Mouse (Mus musculus): Measurements from ENCODE around the gene Klhdc2. TPM values are rescaled to one million over a fixed set of nuclear protein-coding genes. Genes with fewer than 3 reads are reported as not detected.

Gene Klhdc2
- polyA plus RNA-seq (2014; fragmentation: Illumina TruSeq; extraction: RNeasy Lipid Tissue Mini Kit (QIAGEN cat#74804); ENCODE audit: low read depth, low replicate concordance), result 52.5 TPM

DNA sequence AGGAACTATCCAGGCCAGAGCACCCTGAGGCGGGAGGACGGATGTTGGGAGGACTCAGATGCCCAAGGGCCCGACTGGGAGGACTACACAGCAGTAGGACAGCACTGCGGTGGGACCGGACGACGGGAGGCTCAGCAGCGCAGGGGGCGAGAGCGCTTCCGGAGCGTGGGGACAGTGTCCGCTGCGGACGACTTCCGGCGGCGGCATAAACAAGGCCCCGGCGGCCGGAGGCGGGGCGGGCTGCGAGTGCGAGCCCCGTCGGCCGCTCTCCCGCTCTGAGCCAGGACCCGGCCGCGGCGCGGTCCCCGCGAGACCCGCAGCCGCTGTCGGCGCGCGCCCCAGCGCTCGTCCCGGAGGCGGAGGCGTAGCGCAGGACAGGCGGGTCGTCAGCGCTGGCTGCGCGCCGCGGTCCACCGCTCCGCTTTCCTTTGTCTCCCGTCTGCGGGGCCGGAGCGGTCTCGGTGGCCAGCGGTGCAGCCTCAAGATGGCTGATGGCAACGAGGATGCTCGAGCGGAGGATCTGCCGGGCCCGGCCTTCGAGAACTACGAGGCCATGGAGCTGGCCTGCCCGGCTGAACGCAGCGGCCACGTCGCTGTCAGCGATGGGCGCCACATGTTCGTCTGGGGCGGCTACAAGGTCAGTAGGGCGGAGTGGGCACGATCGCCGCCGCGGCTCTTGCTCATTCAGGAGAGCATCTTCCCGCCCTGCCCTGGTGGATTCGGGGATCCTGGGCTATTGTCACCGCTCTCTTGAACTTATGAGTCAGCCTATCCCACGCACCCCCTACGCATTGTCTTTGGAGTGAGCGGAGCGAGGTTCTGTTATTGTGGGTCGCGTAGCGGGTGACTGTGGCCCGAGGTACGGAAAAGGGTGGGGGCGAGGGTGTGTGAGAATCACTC, at the start of gene Klhdc2:
TSS of gene Klhdc2 (plus strand) at position 171 of the 900 bp plus-strand sequence.

GRCm38 (mm10) chr12:69356546-69357299, 60.2 kb downstream of the Klhdc2 start, which contains the start of gene Nemf:
Gene Nemf, minus strand, starts transcription at chr12:69357165.

Other genes starting within 250 kb of the Klhdc2 start
- 3,001 TPM for gene Rps29, start 137.5 kb upstream of the Klhdc2 start, polyA plus RNA-seq (2014; fragmentation: Illumina TruSeq; extraction: RNeasy Lipid Tissue Mini Kit (QIAGEN cat#74804); ENCODE audit: low read depth, low replicate concordance)
- 0.89 TPM for gene Lrr1, start 127.9 kb upstream of the Klhdc2 start, polyA plus RNA-seq (2014; fragmentation: Illumina TruSeq; extraction: RNeasy Lipid Tissue Mini Kit (QIAGEN cat#74804); ENCODE audit: low read depth, low replicate concordance)
- gene Rpl36al, start 112.6 kb upstream of the Klhdc2 start, polyA plus RNA-seq (2014; fragmentation: Illumina TruSeq; extraction: RNeasy Lipid Tissue Mini Kit (QIAGEN cat#74804); ENCODE audit: low read depth, low replicate concordance), result 623 TPM
- gene Mgat2, start 112.5 kb upstream of the Klhdc2 start, polyA plus RNA-seq (2014; fragmentation: Illumina TruSeq; extraction: RNeasy Lipid Tissue Mini Kit (QIAGEN cat#74804); ENCODE audit: low read depth, low replicate concordance), result 45.2 TPM
- gene Gm49383, start 99.6 kb upstream of the Klhdc2 start, polyA plus RNA-seq (2014; fragmentation: Illumina TruSeq; extraction: RNeasy Lipid Tissue Mini Kit (QIAGEN cat#74804); ENCODE audit: low read depth, low replicate concordance), result 3.4 TPM
- gene Dnaaf2, start 98.3 kb upstream of the Klhdc2 start, polyA plus RNA-seq (2014; fragmentation: Illumina TruSeq; extraction: RNeasy Lipid Tissue Mini Kit (QIAGEN cat#74804); ENCODE audit: low read depth, low replicate concordance), result 1.8 TPM
- gene Gm49384, start 92.4 kb upstream of the Klhdc2 start, polyA plus RNA-seq (2014; fragmentation: Illumina TruSeq; extraction: RNeasy Lipid Tissue Mini Kit (QIAGEN cat#74804); ENCODE audit: low read depth, low replicate concordance), result 3.1 TPM
- gene Pole2, start 68.5 kb upstream of the Klhdc2 start, polyA plus RNA-seq (2014; fragmentation: Illumina TruSeq; extraction: RNeasy Lipid Tissue Mini Kit (QIAGEN cat#74804); ENCODE audit: low read depth, low replicate concordance), result 3.3 TPM
- gene Klhdc1, start 55.5 kb upstream of the Klhdc2 start, polyA plus RNA-seq (2014; fragmentation: Illumina TruSeq; extraction: RNeasy Lipid Tissue Mini Kit (QIAGEN cat#74804); ENCODE audit: low read depth, low replicate concordance), result 14.3 TPM
- 31.5 TPM for gene Nemf, start 60.5 kb downstream of the Klhdc2 start, polyA plus RNA-seq (2014; fragmentation: Illumina TruSeq; extraction: RNeasy Lipid Tissue Mini Kit (QIAGEN cat#74804); ENCODE audit: low read depth, low replicate concordance)
- gene Arf6, start 75.5 kb downstream of the Klhdc2 start, polyA plus RNA-seq (2014; fragmentation: Illumina TruSeq; extraction: RNeasy Lipid Tissue Mini Kit (QIAGEN cat#74804); ENCODE audit: low read depth, low replicate concordance), result 56.5 TPM
- gene Gm9887, start 75.8 kb downstream of the Klhdc2 start, polyA plus RNA-seq (2014; fragmentation: Illumina TruSeq; extraction: RNeasy Lipid Tissue Mini Kit (QIAGEN cat#74804); ENCODE audit: low read depth, low replicate concordance), result 0.61 TPM

Data from adipose tissue, adult 10 weeks (tissue).